Mouse (Mus musculus) heart, embryonic 16.5 days (tissue): ENCODE measurements around the gene Leprot. TPM values are rescaled to one million over a fixed set of nuclear protein-coding genes. Genes with fewer than 3 reads are reported as not detected.

Source experiments
- ATAC-seq: fragments of 200-750 bp; cut with Nextera tagmentation; replicated peaks from 2 replicates; pipeline ENCODE4 v1.8.0; 2017; ENCODE audit warnings: moderate number of reproducible peaks; ENCODE audit not compliant: insufficient read depth, low FRiP score; ENCODE audit errors: extremely low read depth
- H3K27ac ChIP-seq: fragments of 300-500 bp; sonication (generic); 2 replicates; pipeline ENCODE4 v1.5.1; 2014; ENCODE audit warnings: mild to moderate bottlenecking, low read length, control low read depth, moderate library complexity
- H3K27me3 ChIP-seq: fragments of 300-500 bp; sonication (generic); 2 replicates; pipeline ENCODE4 v1.6.1; 2014; ENCODE audit warnings: low read length, mixed read lengths; ENCODE audit not compliant: control insufficient read depth, insufficient read depth
- H3K36me3 ChIP-seq: fragments of 300-500 bp; sonication (generic); 2 replicates; pipeline ENCODE4 v1.6.1; 2014; ENCODE audit not compliant: control insufficient read depth, insufficient read depth
- H3K4me1 ChIP-seq: fragments of 300-500 bp; sonication (generic); 2 replicates; pipeline ENCODE4 v1.6.1; 2014; ENCODE audit warnings: low read length, mixed read lengths; ENCODE audit not compliant: control insufficient read depth, insufficient read depth
- H3K4me2 ChIP-seq: fragments of 300-500 bp; sonication (generic); 2 replicates; pipeline ENCODE4 v1.6.1; 2014; ENCODE audit warnings: low read depth, mild to moderate bottlenecking, control low read depth, low read length
- H3K4me3 ChIP-seq: fragments of 300-500 bp; sonication (generic); 2 replicates; pipeline ENCODE4 v1.5.1; 2014; ENCODE audit warnings: mild to moderate bottlenecking, control low read depth, low read length
- H3K9ac ChIP-seq: fragments of 300-500 bp; sonication (generic); 2 replicates; pipeline ENCODE4 v1.6.1; 2014; ENCODE audit warnings: low read length, control low read depth
- H3K9me3 ChIP-seq: fragments of 300-500 bp; sonication (generic); replicated peaks from 2 replicates; pipeline ENCODE4 v1.6.1; 2016; ENCODE audit warnings: low read length; ENCODE audit not compliant: control insufficient read depth
- WGBS: fragments of 180-500 bp; shearing (Covaris S2); extraction: QIAGEN DNeasy Blood & Tissue Kit; methylation state at CpG from one replicate; pipeline ENCODE4 v1.1.7; 2014; 5-methylcytosine and 5-hydroxymethylcytosine counted together
- polyA plus RNA-seq: library from polyadenylated mRNA; unstranded; fragments of >200 nt; fragmentation: Nextera tagmentation; extraction: Ambion mirVana; gene quantifications from 2 replicates; pipeline ENCODE4 v1.2.1, GENCODE M21; 2015

Gene Leprot
- polyA plus RNA-seq, 1 experiment from 2014 or later = 80.8 TPM

DNA sequence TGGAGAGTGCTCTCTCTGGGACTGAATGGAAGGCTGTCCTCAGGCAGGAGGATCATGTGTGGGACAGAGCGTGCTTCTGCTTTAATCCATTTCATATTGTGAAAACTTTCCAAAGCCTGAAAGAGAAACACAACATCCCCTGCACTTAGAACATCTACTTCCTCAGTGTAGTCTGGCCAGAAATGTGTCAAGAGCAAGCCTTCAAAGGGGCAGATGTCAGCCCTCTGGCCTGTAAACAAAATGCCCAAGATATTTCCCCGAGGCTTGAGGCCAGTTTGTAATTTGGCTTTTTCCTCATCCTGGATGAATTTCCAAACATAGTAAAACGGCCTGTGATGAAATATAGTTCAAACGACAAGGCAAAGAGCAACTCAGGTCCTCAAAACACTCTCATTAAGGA lies 28.2 kb downstream of the Leprot start:
- Histone ChIP-seq H3K36me3 (no peaks in the 10 kb centered on the region), H3K4me3 (no peak overlapping the region), H3K27ac (no peak overlapping the region), H3K9me3 (no peaks in the 10 kb centered on the region), H3K4me2 (no peak overlapping the region), H3K27me3 (no peaks in the 10 kb centered on the region), H3K4me1 (no peaks in the 10 kb centered on the region), H3K9ac (no peak overlapping the region)
- no peak for ATAC-seq
- 46% methylated on average over 4 of the region's 4 CpGs for WGBS

- Histone ChIP-seq H3K36me3 (no peaks in the 10 kb centered on the region), H3K27ac (no peak overlapping the region), H3K27me3 (no peaks in the 10 kb centered on the region), H3K4me1 (no peaks in the 10 kb centered on the region), H3K9ac (no peak overlapping the region), H3K4me2 (no peak overlapping the region), H3K4me3 (no peak overlapping the region), H3K9me3 (no peaks in the 10 kb centered on the region)
- WGBS = 79% methylated on average over 4 of the region's 4 CpGs
- ATAC-seq = no peak
Measured at GRCm38 (mm10) chr4:101682620-101683019, 35.1 kb downstream of the Leprot start.

DNA sequence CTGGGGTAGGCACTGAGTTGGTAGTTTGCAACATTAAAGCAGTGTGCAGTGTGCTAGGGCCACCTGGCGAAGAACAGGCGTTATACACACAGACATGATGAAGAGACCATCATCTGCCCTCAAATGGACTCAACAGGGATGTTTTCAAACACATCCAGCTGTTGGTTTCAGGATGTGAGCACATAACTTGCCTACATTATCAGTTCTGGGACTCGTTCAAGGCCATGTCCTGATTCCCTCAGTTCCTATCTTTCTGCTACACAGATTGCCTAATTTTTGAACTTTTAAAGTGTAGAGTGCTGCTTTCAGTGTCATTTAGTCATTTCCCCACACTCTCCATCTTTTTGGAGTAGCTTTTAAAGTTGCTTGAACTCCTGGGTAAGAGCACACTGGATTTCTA lies 35.6 kb downstream of the Leprot start:
- ATAC-seq = no peak
- H3K4me3 ChIP-seq = no peak overlapping the region
- no peaks in the 10 kb centered on the region for H3K27me3 ChIP-seq
- H3K9ac ChIP-seq = no peak overlapping the region
- H3K27ac ChIP-seq = no peak overlapping the region
- no peaks in the 10 kb centered on the region for H3K36me3 ChIP-seq
- no peaks in the 10 kb centered on the region for H3K4me1 ChIP-seq
- H3K9me3 ChIP-seq = no peaks in the 10 kb centered on the region
- WGBS = 58% methylated on average over 3 of the region's 3 CpGs
- H3K4me2 ChIP-seq = no peak overlapping the region

DNA sequence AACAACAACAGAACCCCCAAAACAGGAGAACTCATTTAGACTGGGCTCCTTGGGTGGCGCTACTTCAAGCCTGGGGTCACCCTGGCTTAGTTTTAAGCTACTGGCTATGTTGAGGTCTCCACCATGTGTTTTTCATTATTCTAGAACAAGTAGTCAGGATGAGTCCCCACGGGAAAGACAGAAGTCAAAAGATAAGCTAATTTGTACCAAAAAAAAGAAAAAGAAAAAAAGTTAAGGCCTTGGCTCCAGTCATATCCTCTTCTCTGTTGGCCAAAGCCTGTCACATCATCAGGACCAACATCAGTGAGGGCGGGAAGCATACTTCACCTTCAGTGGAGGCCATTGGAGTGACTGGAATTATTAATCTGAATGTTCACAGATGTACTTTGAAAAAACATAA lies 37.3 kb downstream of the Leprot start:
- no peak for ATAC-seq
- Histone ChIP-seq H3K4me2 (no peak overlapping the region), H3K9me3 (no peaks in the 10 kb centered on the region), H3K4me1 (no peaks in the 10 kb centered on the region), H3K36me3 (no peaks in the 10 kb centered on the region), H3K4me3 (no peak overlapping the region), H3K27me3 (no peaks in the 10 kb centered on the region), H3K9ac (no peak overlapping the region), H3K27ac (no peak overlapping the region)
- WGBS = 72% methylated on average over 3 of the region's 3 CpGs

GRCm38 (mm10) chr4:101686227-101686810 lies 38.8 kb downstream of the Leprot start:
- no peak overlapping the region for H3K4me2 ChIP-seq
- H3K27ac ChIP-seq = no peak overlapping the region
- no peaks in the 10 kb centered on the region for H3K4me1 ChIP-seq
- 63% methylated on average over 13 of the region's 13 CpGs for WGBS
- H3K36me3 ChIP-seq = no peaks in the 10 kb centered on the region
- no peak overlapping the region for H3K4me3 ChIP-seq
- H3K27me3 ChIP-seq = no peaks in the 10 kb centered on the region
- no peak for ATAC-seq
- H3K9me3 ChIP-seq = no peaks in the 10 kb centered on the region
- H3K9ac ChIP-seq = no peak overlapping the region

DNA sequence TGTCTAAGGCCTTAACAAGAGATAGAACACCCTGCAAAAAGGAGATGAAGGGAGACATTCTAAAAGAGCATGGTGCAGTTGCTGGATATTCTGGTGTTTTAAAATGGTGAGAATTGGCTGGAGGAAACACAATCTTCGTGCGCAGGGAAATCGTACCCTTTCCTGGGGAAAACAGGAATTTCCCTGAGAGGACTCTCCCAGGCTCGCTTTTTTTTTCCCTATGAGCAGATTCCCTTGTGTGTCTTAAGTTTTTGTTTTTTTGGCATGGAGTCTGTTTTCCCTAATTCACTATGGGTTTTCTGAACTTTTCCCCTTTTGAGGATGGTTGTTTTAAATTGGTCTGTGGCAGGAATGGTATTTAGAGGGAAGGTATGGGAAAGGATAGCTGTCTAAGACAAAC lies 41.7 kb downstream of the Leprot start:
- no peak overlapping the region for H3K9ac ChIP-seq
- no peak for ATAC-seq
- no peak overlapping the region for H3K4me3 ChIP-seq
- H3K4me2 ChIP-seq = no peak overlapping the region
- 83% methylated on average over 4 of the region's 4 CpGs for WGBS
- no peaks in the 10 kb centered on the region for H3K27me3 ChIP-seq
- 0 out of 2 replicates have a peak overlapping the region, but pooled peaks have one; percentile 10 for H3K27ac ChIP-seq
- no peaks in the 10 kb centered on the region for H3K4me1 ChIP-seq
- no peaks in the 10 kb centered on the region for H3K9me3 ChIP-seq
- no peaks in the 10 kb centered on the region for H3K36me3 ChIP-seq

- H3K4me1 ChIP-seq = no peaks in the 10 kb centered on the region
- 62% methylated on average over 5 of the region's 5 CpGs for WGBS
- no peak overlapping the region for H3K9ac ChIP-seq
- ATAC-seq = no peak
- H3K36me3 ChIP-seq = no peaks in the 10 kb centered on the region
- H3K4me2 ChIP-seq = no peak overlapping the region
- H3K27me3 ChIP-seq = no peaks in the 10 kb centered on the region
- H3K4me3 ChIP-seq = no peak overlapping the region
- no peaks in the 10 kb centered on the region for H3K9me3 ChIP-seq
- 0 out of 2 replicates have a peak overlapping the region, but pooled peaks have one; percentile 10 for H3K27ac ChIP-seq
Measured at GRCm38 (mm10) chr4:101689645-101690044, 42.1 kb downstream of the Leprot start.

DNA sequence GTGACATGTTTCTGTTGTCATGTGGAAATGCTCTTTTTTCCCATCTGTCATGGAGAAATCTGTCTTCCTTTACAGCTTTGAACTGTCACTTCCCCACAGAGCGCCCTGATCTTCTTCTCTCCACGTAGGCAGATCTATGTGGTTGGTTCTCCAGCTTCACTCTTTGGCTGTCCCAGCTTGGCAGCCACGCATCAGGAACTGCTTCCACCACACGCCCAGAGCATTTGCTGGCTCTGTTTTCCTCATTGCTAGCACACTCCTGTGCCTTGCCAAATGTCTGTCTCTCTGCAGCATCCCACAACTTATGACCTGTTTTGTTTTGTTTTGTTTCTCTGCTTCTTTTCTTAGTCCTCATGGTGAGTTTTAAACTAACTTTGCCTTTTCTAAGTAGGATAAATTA lies 45.4 kb downstream of the Leprot start:
- WGBS = 64% methylated on average over 4 of the region's 4 CpGs
- Histone ChIP-seq H3K27me3 (no peaks in the 10 kb centered on the region), H3K36me3 (no peaks in the 10 kb centered on the region), H3K4me1 (no peaks in the 10 kb centered on the region), H3K9ac (no peak overlapping the region), H3K4me2 (no peak overlapping the region), H3K9me3 (no peaks in the 10 kb centered on the region), H3K4me3 (no peak overlapping the region), H3K27ac (no peak overlapping the region)
- no peak for ATAC-seq

DNA sequence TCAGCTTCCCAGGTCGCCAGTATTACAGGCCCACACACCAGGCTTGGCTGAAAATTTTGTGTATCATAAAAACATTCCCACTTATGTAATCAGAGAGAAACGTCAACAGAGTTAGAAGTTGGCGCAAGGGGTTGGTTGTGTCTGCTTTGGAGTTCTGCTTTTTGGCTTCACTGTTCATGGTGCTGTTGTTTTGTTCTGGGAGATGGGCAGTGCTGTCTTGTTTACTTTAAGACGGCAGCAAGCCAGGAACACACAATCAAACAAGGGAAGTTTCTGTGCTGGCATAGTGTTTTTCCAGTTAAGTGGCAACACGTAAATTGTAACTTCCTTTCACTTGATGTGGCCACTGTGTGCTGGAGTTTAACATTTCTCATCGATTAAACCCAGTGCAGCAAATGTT lies 47.0 kb downstream of the Leprot start:
- Histone ChIP-seq H3K36me3 (no peaks in the 10 kb centered on the region), H3K4me1 (no peaks in the 10 kb centered on the region), H3K4me3 (no peak overlapping the region), H3K27ac (no peak overlapping the region), H3K9me3 (no peaks in the 10 kb centered on the region), H3K27me3 (no peaks in the 10 kb centered on the region), H3K4me2 (no peak overlapping the region), H3K9ac (no peak overlapping the region)
- WGBS = 61% methylated on average over 6 of the region's 6 CpGs
- no peak for ATAC-seq
